Mouse (Mus musculus) B cell, adult 62 days (primary cell): ENCODE data around the gene Crocc2. TPM values are rescaled to one million over a fixed set of nuclear protein-coding genes. Genes with fewer than 3 reads are reported as not detected.

Experiments used
- total RNA-seq: library from RNA; stranded (reverse); gene quantifications from 4 replicates; pipeline ENCODE4 v1.2.4, GENCODE M21; 2023

Gene Crocc2
- not detected in 4 replicates for total RNA-seq

DNA sequence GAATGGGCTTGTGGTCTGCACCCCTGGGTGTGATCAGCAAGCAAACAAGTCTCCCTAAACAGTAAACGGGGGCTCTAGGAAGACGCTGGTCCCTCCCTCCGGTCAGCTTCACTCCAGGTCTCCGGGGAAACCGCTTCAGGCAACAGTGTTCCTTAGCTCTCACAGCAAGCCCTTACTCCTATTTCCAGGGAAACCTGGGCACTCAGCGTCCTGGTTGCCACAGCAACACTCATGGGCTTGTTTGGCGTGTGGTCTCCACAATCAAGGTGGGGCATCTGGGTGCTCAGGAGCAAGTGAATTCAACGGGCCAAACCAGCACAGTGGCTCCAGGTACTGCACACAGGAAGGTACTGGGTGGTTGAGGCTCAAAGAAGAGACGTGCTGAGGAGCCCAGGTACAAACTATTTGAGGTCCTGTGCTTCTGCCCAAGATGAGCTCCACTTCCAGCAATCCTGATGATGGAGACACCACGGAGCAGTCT lies at the start of gene Crocc2:
Gene Crocc2 (plus strand): TSS at position 431 of the 481 bp plus-strand sequence.

GRCm38 (mm10) chr1:93135036-93135526 lies 33.4 kb upstream of the Crocc2 start, which contains the start of gene Agxt:
TSS of gene Agxt (plus strand) at chr1:93135240.

DNA sequence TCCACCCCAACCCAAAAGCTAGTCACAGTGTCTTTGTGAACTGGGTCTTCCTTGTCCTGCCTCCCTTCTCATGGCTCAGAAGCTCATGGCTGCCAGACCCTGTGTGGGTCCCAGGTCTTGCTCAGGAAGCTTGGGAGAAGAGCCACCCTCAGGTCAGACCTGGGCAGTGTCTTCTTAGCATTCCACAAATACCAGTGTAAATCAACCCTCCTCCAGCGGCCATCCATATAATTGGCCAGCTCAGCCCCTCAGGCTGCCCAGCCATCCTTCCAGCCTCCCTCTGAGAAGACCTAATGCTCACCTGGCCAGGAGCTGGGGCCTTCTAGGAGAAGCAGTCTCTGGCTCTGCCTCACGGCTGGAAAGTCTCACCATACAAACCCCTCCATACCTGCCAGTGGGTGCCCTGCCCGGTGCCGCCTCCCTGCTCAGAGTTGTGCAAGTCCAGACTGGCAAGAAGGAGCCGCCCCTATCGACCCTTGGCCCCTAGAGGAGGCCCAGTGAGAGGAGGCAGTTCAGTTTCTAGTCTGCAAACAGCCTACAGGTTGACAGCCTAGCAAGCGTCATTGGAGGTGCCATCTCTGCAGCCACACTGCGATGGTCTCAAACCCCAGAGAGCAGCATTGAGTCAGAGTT lies 7.9 kb upstream of the Crocc2 start, which contains the start of gene 2310007B03Rik:
Gene 2310007B03Rik (minus strand): TSS at position 448 of the 633 bp plus-strand sequence.

DNA sequence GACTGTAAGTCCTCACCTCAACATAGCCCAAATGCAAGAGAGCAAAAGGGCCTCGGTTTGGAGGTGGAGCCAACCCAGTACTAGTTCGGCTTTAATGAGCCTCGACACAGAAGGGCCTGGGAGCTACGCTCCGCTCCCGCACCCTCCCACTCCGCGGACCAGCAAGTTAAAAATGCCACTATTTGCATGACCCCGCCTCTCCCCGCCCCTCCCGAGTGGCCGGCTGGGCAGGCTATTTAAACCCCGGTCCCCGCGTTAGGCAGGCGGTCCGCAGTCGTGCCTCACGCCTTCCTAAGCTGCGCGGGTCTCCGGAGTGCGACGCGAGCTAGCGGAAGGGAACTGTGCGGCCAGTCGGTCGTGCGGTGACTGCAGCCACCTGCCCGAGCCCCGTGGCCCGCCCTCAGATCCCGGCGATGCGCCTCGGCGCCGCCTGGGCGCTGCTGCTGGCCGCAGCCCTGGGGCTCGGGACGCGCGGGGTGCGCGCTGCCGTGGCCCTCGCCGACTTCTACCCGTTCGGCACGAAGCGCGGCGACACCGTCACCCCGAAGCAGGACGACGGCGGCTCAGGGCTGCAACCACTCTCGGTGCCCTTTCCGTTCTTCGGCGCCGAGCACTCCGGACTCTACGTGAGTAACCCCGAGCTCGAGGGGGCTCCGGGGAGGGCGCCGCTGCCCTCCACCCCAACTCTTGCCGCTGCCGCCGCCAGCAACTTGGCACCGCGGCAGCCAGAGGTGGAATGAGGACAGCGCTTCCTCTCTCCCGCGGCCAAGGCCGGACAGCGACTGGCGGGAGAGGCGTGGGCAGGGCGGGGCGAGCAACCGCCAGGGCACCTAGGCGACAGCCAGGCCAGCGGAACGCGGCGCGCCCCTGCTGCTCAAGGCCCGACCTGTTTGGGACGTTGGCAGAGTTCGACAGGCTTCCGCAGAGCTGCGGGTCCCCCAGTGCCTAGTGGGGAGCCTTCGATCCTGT lies 67.3 kb downstream of the Crocc2 start, which contains the start of gene Sned1:
Gene Sned1 (plus strand): TSS at position 266 of the 969 bp plus-strand sequence.

Other genes starting within 250 kb of the Crocc2 start
- gene Capn10, start 234.3 kb upstream of the Crocc2 start, total RNA-seq, result 21.4 to 27.7 TPM (median 25.9 TPM) in 4 replicates
- gene Gpr35, start 217.9 kb upstream of the Crocc2 start, total RNA-seq, result 0.30 to 3.7 TPM (median 0.75 TPM) in 4 replicates
- gene Aqp12, start 162.4 kb upstream of the Crocc2 start, total RNA-seq, result not detected in 4 replicates
- not detected in 4 replicates for gene Kif1a, start 66.8 kb upstream of the Crocc2 start, total RNA-seq
- gene Agxt, start 33.5 kb upstream of the Crocc2 start, total RNA-seq, result not detected in 4 replicates
- gene 2310007B03Rik, start 7.8 kb upstream of the Crocc2 start, total RNA-seq, result not detected in 4 replicates
- 0.43 to 2.4 TPM (median 1.1 TPM) in 4 replicates for gene Sned1, start 67.1 kb downstream of the Crocc2 start, total RNA-seq
- gene Mterf4, start 137.2 kb downstream of the Crocc2 start, total RNA-seq, result 16.5 to 21.4 TPM (median 19.2 TPM) in 4 replicates
- 27.4 to 33.4 TPM (median 29.0 TPM) in 4 replicates for gene Ppp1r7, start 174.1 kb downstream of the Crocc2 start, total RNA-seq
- gene Pask, start 174.8 kb downstream of the Crocc2 start, total RNA-seq, result 0.79 to 3.9 TPM (median 1.3 TPM) in 4 replicates
- gene Ano7, start 205.2 kb downstream of the Crocc2 start, total RNA-seq, result 0.18 to 1.1 TPM (median 0.88 TPM) in 4 replicates